Mouse (Mus musculus): Measurements from ENCODE around the gene Tctex1d2.

The Tctex1d2 gene

GRCm38 (mm10) chr16:32469404-32470105, 50.1 kb downstream of the Tctex1d2 start:
- no peak for DNase-seq (ENCODE audit: low spot score)

DNA sequence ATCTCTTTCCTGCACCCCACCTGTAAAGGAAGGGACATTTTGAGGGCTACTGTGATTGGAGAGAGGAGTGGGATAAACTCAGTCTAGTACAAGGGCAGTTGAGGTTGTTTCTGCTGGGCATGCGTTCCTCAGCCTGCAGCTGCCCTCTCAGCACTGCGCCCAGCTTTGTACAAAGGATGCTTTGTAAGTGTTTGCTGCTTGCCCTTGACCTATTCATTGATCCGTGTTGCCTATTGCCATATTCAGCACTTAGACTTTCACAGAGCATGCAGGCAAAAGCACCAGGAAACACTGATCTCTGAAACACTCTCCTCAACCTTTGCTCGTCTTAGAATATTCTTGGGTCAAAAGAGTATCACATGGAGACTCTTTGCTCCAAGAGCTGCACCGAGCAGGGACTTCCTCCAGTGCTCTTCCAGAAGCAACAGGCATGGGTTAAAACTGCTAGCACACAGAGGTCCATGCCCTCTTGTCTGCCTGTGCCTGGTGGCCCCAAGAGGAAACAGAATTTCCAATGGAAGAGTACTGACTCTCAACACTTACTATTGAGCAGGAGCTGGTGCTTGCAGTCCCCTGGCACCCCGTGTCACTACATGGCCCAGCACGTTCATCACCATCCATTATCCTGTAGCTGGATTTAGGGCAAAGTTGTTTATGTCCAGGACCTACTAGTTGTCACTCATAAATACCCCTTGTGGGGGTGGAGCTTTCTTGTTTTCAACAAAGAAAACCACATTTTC, 52.9 kb downstream of the Tctex1d2 start:
- DNase-seq (ENCODE audit: low spot score), result no peak

GRCm38 (mm10) chr16:32477315-32477714, 57.8 kb downstream of the Tctex1d2 start:
- DNase-seq (ENCODE audit: low spot score), result no peak

Data from ovary, adult 18-20 months (tissue).